Comparison of ENCODE assay signal across 22 mouse cellular contexts in the genomic region with DNA sequence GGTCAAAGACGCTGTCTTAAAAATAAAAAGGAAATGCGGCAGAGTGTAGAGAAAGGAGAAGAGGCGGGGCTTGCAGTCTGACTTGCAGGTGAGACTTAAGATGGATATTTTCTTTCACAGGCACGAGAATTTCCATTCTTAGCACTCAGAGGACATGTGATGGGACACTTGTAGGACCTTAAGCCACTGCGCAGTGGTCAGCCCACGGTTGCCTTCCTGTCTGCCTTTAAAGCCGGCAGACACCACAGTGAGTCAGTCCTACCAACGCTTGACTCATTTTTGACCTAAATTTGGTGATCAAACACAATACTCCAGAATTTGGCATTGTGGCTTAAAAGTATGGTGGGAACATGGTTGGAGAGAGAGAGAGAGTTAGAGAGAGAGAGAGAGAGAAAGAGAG. TPM values are rescaled to one million over a fixed set of nuclear protein-coding genes. Genes with fewer than 3 reads are reported as not detected.
A peak's percentile ranks its signal among the peaks of the same experiment; 100 is the strongest.
DNase-seq lines count a peak whose midpoint lies in the region; ATAC-seq and TF ChIP-seq lines count a peak whose summit lies in the region.
"Had no signal": no experiment of that assay in that cellular context is flagged by ENCODE, and none has a peak within 500 bp of the region (broad histone marks: within the 10 kb centered on the region; RNA-seq: fewer than 3 reads in every experiment).

No protein-coding gene starts in this region.

- no peaks in the 10 kb centered on the region for H3K27me3 ChIP-seq in myocyte (ENCODE audit: control insufficient read depth, insufficient read depth, insufficient read length)
- H3K27me3 ChIP-seq: embryonic facial prominence, embryonic 15.5 days; hindbrain, embryonic 13.5 days; intestine, embryonic 15.5 days; midbrain, embryonic 15.5 days; neural tube, embryonic 15.5 days had no signal

- peak overlapping the region; percentile 55 for H3K4me2 ChIP-seq in myocyte (ENCODE audit: low read depth)
- H3K4me2 ChIP-seq: embryonic facial prominence, embryonic 15.5 days; hindbrain, embryonic 13.5 days; intestine, embryonic 15.5 days; midbrain, embryonic 15.5 days; neural tube, embryonic 15.5 days had no signal

- DNase-seq in 3T3-L1 (ENCODE audit: low read depth, low spot score) = peak; percentile 48
- DNase-seq in CD4-positive helper T cell, adult 2 months (ENCODE audit: low read depth, low spot score) = peak; percentile 39
- no peak for DNase-seq in gastrocnemius, postnatal 10 days
- DNase-seq in thymus, postnatal 36 days = no peak
- no peak for DNase-seq in heart, postnatal 4 days
- DNase-seq: adrenal gland, postnatal 10 days; cerebellum, adult 8-10 months; cerebellum, postnatal 36 days; forebrain, postnatal 0 days; gastrocnemius, postnatal 25 days; kidney, adult 8-10 months; kidney, postnatal 10 days; right cerebral cortex, adult 18-20 months; thymus, adult 2 months had no signal

- H3K36me3 ChIP-seq in myocyte (ENCODE audit: control insufficient read depth, insufficient read depth) = no peaks in the 10 kb centered on the region
- H3K36me3 ChIP-seq: embryonic facial prominence, embryonic 15.5 days; hindbrain, embryonic 13.5 days; intestine, embryonic 15.5 days; midbrain, embryonic 15.5 days; neural tube, embryonic 15.5 days had no signal

- H3K4me3 ChIP-seq in myocyte = no peak overlapping the region
- H3K4me3 ChIP-seq: embryonic facial prominence, embryonic 15.5 days; hindbrain, embryonic 13.5 days; intestine, embryonic 15.5 days; midbrain, embryonic 15.5 days; neural tube, embryonic 15.5 days had no signal

- no peak for TF ChIP-seq POLR2A in myocyte (IDR thresholded peaks at IDR 0.05; ENCODE audit: insufficient read length, low read depth)

- H3K79me2 ChIP-seq in myocyte (ENCODE audit: control insufficient read depth, insufficient read depth) = no peaks in the 10 kb centered on the region

- no peak overlapping the region for H3ac ChIP-seq in myocyte (ENCODE audit: control insufficient read depth, insufficient read length)

- 0 out of 2 replicates have a peak, but pooled peaks have one; percentile 8 for ATAC-seq in granulocyte monocyte progenitor cell, adult 5-6 weeks (replicated peaks; ENCODE audit: poor library complexity, severe bottlenecking)
- ATAC-seq: forebrain, postnatal 0 days; intestine, embryonic 15.5 days; lung, postnatal 0 days; midbrain, embryonic 15.5 days had no signal

TF ChIP-seq in myocyte, 11 proteins besides CTCF, POLR2A, EP300 and RAD21:
- TF ChIP-seq TCF12 (IDR thresholded peaks at IDR 0.05; ENCODE audit: insufficient read depth, poor library complexity, severe bottlenecking) (no peak), REST (IDR thresholded peaks at IDR 0.05; ENCODE audit: insufficient read depth, insufficient read length) (no peak), MYOG (IDR thresholded peaks at IDR 0.05; ENCODE audit: control insufficient read depth in 1 of 3, insufficient read depth in 1 of 3, insufficient read length in 2 of 3, low read depth in 2 of 3) (no peak), TCF3 (IDR thresholded peaks at IDR 0.05; ENCODE audit: insufficient read length, low read depth) (no peak)

RNA-seq across cellular contexts. Expression of a gene that starts 17.3 kb away (rescaled TPM):
- total RNA-seq in granulocyte monocyte progenitor cell, adult 5-6 weeks (2014; fragmentation: Nextera tagmentation) = 28.0 and 35.2 TPM in 2 replicates
- total RNA-seq in granulocyte monocyte progenitor cell, adult 5-6 weeks (2017) = 50.3 and 65.9 TPM in 2 replicates
- 57.2 TPM for polyA plus RNA-seq in myocyte (2012; fragmentation: generic; extraction: Trizol)
- 100 to 1,000 TPM; 120 to 134 TPM for total RNA-seq in gastrocnemius, postnatal 10 days (2021)
- total RNA-seq in heart, postnatal 4 days (2021) = 10 to 100 TPM; 58.3 to 65.2 TPM

RNA-seq across cellular contexts. Expression of a gene that starts 25.2 kb away (rescaled TPM):
- total RNA-seq in granulocyte monocyte progenitor cell, adult 5-6 weeks (2014; fragmentation: Nextera tagmentation) = 2.9 and 4.2 TPM in 2 replicates
- total RNA-seq in granulocyte monocyte progenitor cell, adult 5-6 weeks (2017) = 7.5 and 9.1 TPM in 2 replicates
- polyA plus RNA-seq in myocyte (2012; fragmentation: generic; extraction: Trizol) = 40.1 TPM
- 10 to 100 TPM; 25.6 to 28.0 TPM for total RNA-seq in gastrocnemius, postnatal 10 days (2021)
- total RNA-seq in heart, postnatal 4 days (2021) = 10 to 100 TPM; 11.1 to 11.9 TPM

Comparison
In these comparisons a context has a peak if more than half of its experiments do, and no peak if none do; other contexts are left out.
1. DNase-seq: peak in 3T3-L1 (single experiment) and CD4-positive helper T cell, adult 2 months (single experiment); none in gastrocnemius, postnatal 10 days (single experiment), thymus, postnatal 36 days (0 of 2) and heart, postnatal 4 days (single experiment).